Mouse (Mus musculus): ENCODE results near the gene Oxsm. TPM values are rescaled to one million over a fixed set of nuclear protein-coding genes. Genes with fewer than 3 reads are reported as not detected.

The Oxsm gene
- polyA plus RNA-seq, 1 experiment = 0.62 TPM

- TF ChIP-seq GATA1 (IDR thresholded peaks at IDR 0.05; ENCODE audit: low read length) = no peak
These were observed 3.2 kb downstream of the Oxsm start for GRCm38 (mm10) chr14:16246340-16246912.

GRCm38 (mm10) chr14:16245127-16245526 lies 4.5 kb downstream of the Oxsm start:
- TF ChIP-seq GATA1 (IDR thresholded peaks at IDR 0.05; ENCODE audit: low read length) = no peak

DNA sequence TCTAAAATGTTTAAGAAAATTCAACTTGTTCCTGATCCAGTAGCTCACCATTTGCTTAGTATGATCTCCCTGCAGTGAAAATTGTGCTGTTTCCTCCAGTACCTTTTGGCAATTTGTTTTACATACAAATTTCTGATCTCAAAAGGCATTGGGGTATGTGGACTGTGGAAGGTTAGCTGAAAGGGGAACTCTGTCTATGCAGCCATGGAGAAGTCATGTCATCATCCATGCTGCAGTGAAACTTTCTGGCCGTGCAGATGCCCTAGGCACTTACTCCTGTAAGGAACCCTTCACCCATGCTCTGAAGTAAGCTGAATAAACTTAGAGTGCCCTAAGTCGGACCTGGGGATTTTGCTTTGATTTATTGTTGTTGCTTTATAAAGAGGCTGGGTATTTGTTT lies 5.2 kb downstream of the Oxsm start:
- TF ChIP-seq GATA1 (IDR thresholded peaks at IDR 0.05; ENCODE audit: low read length) = no peak

DNA sequence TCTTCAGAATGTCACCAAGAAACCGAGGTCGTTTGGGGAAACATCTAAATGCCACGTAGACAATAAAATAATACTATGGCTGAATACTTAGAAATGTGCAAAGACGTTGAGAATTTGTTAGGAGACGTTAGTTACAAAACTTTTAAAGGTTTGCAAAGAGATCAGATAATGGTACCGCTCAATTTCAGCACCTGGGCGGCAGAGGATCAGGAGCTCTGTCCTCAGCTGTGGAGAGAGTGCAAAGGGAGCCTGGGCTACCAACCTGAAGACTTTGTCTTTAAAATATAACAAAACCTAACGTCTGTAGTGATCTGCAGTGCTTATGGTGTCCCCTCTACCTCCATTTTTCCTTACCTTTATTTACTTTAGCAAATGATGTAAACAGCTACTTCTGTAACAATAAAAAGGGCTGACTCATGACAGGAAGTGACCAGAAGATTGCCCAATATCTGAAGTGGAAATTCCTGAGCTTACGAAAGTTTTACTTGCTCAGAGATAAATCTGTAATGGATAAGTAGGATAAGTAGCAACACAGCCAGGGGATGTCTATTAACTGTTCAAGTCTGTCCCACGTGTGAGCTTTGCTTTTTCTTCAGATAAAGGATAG lies 5.9 kb downstream of the Oxsm start:
- TF ChIP-seq GATA1 (IDR thresholded peaks at IDR 0.05; ENCODE audit: low read length) = no peak

DNA sequence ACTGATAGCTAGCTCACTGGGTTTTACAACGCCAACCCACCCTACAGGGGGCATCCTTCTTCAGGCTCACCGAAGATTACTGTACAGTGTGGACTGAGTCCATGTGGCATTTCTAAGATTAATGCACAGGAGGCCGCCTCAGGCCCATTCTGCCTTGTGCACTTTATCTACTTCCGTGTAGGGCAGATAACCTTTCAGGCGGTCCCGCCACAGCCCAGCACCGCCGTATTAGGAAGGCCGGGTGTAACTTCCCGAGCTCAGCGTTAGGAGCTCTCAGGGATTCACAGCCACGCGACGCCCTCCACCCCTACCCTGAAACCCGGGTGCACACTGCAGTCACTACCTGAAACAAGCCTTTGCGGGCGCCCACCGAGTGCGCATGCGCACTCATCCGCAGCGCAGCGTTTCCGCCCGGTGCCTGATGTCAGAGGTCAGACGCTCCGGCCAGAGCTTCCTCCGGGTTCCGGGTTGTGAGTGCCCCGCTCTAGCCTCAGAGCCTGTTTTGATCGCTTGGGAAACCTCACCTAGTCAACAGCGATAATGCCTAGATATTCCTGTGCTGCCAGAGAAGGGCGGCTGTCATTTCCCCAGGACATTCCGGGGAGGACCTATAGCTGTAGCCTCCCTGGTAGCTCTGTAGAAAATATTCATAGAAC lies 6.5 kb downstream of the Oxsm start:
- TF ChIP-seq GATA1 (IDR thresholded peaks at IDR 0.05; ENCODE audit: low read length) = no peak

GRCm38 (mm10) chr14:16242193-16242815 lies 7.3 kb downstream of the Oxsm start:
- TF ChIP-seq GATA1 (IDR thresholded peaks at IDR 0.05; ENCODE audit: low read length) = no peak

DNA sequence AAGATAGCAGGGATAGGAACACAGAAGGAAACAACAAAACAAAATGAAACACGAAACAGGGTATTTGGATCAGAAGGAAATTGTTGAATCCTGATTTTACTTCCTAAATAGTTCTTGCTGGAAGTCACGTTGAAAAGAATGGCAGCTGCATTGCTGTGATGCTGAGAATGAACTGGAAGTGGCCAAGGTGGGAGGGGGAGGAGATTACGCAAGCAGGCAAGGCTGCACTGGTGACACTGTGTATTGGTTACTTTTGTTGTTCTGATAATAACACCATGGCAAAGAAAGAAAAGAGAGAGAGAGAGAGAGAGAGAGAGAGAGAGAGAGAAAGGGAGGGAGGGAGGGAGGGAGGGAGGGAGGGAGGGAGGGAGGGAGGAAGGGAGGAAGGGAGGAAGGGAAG lies 13.1 kb downstream of the Oxsm start:
- no peak for TF ChIP-seq GATA1 (IDR thresholded peaks at IDR 0.05; ENCODE audit: low read length)

GRCm38 (mm10) chr14:16233515-16233914 lies 16.1 kb downstream of the Oxsm start:
- TF ChIP-seq GATA1 (IDR thresholded peaks at IDR 0.05; ENCODE audit: low read length) = no peak

DNA sequence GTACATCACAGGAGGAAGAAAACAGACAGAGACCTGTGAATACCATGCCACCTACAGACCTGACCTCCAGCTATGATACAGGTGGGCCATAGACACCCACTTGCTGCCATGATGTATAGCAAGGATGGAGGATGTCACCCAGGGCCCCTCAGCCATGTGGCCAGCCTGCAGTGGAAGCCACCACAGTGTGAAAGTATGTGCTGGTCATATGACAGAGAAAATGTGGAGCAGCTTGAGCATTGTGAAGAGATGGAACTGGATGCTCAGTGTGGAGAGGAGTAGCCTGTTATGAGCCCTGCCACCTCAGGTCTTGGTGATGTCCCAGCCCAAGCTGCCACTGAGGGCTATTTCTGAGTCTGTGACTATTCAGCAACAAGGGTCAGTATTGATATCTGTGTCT lies 19.0 kb downstream of the Oxsm start:
- no peak for TF ChIP-seq GATA1 (IDR thresholded peaks at IDR 0.05; ENCODE audit: low read length)

DNA sequence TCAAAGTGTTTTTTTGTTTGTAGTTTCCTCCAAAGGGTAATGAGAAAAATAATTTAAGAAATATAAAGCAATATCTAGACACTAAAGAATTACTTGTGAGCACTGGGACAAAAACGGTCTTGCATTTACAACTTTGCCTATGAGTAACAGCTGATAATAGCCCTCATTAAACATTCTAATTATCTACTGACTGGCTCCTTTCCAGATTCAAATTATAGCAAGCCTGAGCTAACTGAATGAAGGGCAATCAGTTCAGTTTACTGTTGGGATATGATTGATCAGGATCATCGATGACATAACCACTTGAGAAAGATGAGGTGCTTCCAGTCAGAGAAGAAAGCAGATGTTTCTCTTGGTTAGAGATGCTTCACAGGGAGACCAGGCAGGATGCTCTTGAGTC lies 20.2 kb downstream of the Oxsm start:
- no peak for TF ChIP-seq GATA1 (IDR thresholded peaks at IDR 0.05; ENCODE audit: low read length)

GRCm38 (mm10) chr14:16219015-16219414 lies 30.6 kb downstream of the Oxsm start:
- no peak for TF ChIP-seq GATA1 (IDR thresholded peaks at IDR 0.05; ENCODE audit: low read length)

DNA sequence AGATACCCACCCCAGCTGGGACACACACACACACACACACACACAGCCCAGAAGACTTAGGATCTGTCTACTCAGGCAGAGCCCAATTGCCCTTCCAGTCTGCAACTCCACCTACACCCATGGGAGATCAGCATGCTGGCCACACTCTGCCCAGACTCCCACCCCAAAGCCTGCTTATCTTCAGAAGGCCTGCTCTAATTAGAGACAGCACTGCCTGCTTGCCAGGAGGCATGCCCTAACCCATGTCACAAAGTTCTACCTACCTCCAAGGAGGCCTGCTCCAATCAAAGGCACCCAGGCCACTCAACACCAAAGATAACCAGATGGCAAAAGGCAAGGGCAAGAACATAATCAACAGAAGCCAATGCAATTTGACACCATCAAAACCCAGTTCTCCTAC lies 41.9 kb downstream of the Oxsm start:
- no peak for TF ChIP-seq GATA1 (IDR thresholded peaks at IDR 0.05; ENCODE audit: low read length)

GRCm38 (mm10) chr14:16201673-16202072 lies 47.9 kb downstream of the Oxsm start:
- TF ChIP-seq GATA1 (IDR thresholded peaks at IDR 0.05; ENCODE audit: low read length) = no peak

GRCm38 (mm10) chr14:16200969-16201638 lies 48.5 kb downstream of the Oxsm start:
- TF ChIP-seq GATA1 (IDR thresholded peaks at IDR 0.05; ENCODE audit: low read length) = no peak

DNA sequence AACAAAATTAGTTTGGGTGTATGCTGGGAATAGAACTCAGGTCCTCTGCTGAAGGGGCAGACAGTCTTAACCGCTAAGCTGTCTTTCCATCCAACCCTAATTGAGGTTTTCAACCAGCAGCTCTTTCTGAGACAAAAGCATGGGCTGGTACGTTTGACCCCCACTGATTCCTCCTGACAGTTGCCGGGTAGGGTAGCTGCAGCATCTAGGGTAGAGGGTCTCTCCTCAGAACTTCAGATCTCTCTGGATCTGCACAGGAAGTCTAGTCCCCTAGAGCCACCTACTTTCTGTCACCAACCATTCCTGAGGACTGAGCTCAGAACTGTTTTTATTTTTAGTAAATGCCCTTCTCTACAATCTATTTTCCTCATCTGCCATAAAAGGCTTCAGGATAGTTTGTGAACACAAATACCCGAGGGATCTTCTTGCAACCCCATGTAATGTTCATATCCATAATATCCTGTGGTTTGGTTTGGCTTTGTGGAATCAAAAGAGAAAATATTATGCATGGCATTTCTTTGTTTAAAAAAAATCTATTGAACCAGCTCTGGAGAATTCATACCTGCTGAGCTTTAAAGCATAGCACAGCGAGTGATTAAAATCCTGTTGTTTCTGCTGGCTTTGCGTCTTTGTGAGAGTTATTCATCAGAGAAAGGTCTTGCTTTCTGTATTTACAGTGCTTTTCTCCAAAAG lies 49.2 kb downstream of the Oxsm start:
- TF ChIP-seq GATA1 (IDR thresholded peaks at IDR 0.05; ENCODE audit: low read length) = no peak
